Mouse (Mus musculus): ENCODE measurements around the gene Gde1. TPM values are rescaled to one million over a fixed set of nuclear protein-coding genes. Genes with fewer than 3 reads are reported as not detected.

The Gde1 gene
- 10 to 100 TPM; 32.3 to 36.3 TPM for total RNA-seq (2023)

DNA sequence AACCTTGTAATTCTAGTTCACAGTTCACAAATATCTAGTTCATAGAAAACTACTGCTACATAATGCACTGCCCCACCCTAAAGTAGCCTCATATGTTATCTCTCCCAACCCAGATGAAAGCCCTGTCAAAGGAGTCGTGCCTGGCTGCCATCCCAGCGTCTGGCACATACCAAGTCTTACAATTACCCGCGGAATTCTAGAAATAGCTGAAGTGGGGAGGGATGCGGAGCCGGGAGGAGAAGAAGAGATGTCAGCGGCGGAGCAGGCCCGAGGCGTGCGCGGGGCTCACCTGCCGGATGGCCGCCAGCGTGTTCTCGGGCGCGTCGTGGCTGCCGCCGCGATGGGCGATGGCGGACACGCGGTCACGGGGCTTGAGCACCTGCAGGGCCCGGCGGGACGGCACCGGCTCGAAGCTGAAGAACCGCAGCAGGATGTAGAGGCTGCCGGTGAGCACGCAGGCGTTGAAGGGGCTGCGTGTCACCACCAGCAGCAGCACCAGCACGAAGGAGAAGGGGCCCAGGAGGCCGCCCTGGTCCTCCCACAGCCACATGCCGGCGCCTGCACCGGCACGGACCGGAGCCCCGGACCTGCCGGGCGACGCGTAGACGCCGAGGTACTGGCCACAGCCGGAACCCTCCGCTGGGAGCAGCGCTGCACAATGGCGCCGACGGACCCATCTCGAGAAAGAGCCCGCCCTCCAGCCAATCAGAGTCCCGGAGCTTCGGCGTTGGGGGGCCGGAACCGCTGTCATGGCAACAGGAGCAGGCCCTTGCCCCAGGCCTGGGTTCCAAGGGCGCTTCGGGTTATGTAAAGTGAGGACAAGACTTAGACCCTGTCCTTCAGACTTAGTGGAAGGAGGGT, at the start of gene Gde1:
TSS of gene Gde1 (minus strand) at position 678 of the 861 bp plus-strand sequence.

DNA sequence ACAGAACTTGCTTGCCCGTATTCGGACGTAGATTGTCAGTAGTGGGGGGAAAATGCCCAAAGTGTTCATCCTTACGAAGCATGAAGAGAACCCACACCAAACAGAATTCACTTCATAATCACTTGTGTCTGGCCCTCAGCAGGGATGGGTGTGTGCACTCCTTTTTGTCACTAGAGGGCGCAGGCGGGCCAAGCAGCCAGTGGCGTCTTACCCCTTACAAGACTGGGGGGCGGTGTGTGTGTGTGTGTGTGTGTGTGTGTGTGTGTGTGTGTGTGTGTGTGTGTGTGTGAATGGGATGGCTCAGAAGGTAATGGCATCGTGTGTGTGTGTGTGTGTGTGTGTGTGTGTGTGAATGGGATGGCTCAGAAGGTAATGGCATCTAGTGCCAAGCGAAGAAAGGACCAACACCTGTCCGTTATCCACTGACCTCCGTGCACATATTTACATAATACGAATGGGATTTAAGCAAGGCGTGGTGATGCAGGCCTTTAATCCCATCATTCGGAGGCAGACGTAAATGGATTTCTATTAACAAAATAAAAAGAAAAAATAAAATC, 34.5 kb upstream of the Gde1 start, which contains the start of gene Vps35l:
TSS of gene Vps35l (plus strand) at position 252 of the 557 bp plus-strand sequence.

DNA sequence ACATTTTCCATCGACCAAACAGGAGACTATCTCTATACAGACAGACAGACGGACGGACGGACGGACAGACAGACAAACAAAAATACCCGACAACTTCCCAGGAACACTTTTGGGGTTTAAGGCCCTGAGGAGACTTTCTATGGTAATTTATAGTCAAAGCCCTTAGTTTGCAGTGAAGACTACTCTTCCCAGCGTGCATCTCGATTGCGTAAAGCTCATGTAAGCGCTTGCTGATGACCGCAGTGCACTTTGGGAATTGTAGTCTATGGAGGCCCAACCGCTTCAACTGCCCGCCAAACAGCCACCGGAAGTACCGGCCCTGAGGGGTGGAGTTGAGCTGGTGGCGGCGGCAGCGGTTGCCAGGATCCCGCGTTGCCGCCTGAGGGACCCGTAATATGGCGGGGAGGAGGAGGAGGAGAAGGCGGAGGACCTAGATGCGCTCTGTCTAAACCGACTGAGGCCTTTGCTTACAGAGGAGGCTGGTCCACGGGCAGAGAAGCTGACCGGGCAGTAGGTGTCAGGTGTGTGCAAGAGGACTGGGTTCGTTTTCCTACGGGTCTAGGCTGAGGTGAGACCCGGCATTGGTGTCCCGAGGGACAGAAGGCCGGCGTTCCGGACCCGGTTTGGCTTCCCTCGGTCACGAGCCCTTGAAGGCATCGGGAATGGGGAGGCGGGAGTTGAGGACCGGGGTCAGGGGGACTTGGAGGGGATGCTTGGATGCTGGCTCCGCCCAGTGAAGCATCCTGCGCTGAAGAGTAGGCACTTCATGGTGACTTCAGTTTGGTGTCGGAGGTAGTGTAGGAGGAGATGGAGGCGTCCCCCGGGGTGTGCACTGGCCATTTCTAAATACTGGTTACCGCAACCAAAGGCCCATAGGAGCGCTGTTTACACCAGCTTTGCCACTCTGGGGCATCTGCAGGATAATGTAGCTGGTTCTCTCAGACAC, 6.9 kb upstream of the Gde1 start, which contains the start of gene Ccp110:
TSS of gene Ccp110 (plus strand) at position 325 of the 946 bp plus-strand sequence.

Other genes with a start within 250 kb of the Gde1 start
- gene Itpripl2, start 213.8 kb downstream of the Gde1 start, total RNA-seq (2023), result under 1 TPM; 0.39 to 0.61 TPM
- 10 to 100 TPM; 10.6 to 15.9 TPM for gene Coq7, start 172.4 kb downstream of the Gde1 start, total RNA-seq (2023)
- under 1 TPM; 0.64 to 0.83 TPM for gene Tmc7, start 121.0 kb downstream of the Gde1 start, total RNA-seq (2023)
- not detected for gene Tmc5, start 108.5 kb downstream of the Gde1 start, total RNA-seq (2023)
- gene Ccp110, start 6.8 kb upstream of the Gde1 start, total RNA-seq (2023), result 10 to 100 TPM; 10.2 to 10.5 TPM
- 10 to 100 TPM; 68.5 to 72.0 TPM for gene Vps35l, start 34.4 kb upstream of the Gde1 start, total RNA-seq (2023)
- gene Iqck, start 150.0 kb upstream of the Gde1 start, total RNA-seq (2023), result 1 to 10 TPM; 1.3 to 1.5 TPM
- 10 to 100 TPM; 15.5 to 17.5 TPM for gene Knop1, start 150.5 kb upstream of the Gde1 start, total RNA-seq (2023)

Data from B cell, adult 67 days (primary cell).